Mouse (Mus musculus) kidney, postnatal 10 days (tissue): ENCODE results near the gene Prr18.
A peak's percentile ranks its signal among the peaks of the same experiment; 100 is the strongest.
"Not testable (repeated sequence)": the region's sequence is repeated elsewhere in the genome, so short reads cannot be mapped to it uniquely, and the experiment has no call there.

ENCODE experiments used
- DNase-seq: peaks from one replicate; pipeline ENCODE4 v3.0.0; 2021; ENCODE audit warnings: mixed read lengths

Gene Prr18

DNA sequence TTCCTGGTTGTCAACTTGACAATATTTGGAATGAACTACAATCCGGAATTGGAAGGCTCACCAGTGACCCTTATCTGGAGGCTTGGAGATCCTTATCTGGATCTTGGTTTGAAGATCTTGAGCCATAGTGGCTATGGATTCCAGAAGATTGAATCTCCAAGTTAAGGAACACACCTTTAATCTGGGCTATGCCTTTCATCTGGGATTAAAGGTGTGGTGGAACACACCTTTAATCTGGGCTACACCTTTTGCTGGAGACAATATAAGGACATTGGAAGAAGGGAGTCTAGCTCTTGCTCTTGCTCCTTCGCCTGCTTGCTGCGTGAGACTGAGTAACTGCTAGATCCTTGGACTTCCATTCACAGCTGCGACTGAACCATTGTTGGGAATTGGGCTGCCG, at the start of gene Prr18:
Prr18 (plus strand) TSS at position 301 of the 400 bp plus-strand sequence.
- not testable (repeated sequence) for DNase-seq

DNA sequence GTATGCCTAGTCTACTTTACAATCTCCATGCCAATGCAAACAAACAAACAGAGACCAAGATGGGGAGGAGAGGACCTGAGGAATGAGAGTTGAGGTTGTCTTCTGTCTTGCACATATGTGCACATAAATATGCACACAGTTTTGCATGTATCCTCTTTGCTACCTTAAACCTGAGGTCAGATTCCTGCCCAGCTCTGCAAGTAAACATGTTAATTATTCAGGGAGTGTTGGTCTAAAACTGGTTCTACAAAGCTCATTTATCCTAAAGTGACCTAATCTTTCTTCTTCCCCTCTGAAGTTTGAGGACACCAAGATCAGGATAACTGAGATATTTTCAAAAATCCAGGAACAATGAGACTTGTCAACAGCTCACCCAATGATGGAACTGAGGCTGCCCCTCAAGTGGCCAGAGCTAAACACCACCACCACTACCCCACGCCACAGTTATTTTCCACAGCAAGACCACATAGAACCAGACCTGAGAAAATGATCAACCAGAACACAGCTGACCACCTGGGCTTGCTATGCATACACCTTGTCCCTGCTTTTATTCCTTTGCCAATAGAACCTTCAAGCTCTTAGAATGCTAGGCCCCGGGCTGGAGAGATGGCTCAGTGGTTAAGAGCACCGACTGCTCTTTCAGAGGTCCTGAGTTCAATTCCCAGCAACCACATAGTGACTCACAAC, 47.1 kb upstream of the Prr18 start:
- DNase-seq, result peak; percentile 26

DNA sequence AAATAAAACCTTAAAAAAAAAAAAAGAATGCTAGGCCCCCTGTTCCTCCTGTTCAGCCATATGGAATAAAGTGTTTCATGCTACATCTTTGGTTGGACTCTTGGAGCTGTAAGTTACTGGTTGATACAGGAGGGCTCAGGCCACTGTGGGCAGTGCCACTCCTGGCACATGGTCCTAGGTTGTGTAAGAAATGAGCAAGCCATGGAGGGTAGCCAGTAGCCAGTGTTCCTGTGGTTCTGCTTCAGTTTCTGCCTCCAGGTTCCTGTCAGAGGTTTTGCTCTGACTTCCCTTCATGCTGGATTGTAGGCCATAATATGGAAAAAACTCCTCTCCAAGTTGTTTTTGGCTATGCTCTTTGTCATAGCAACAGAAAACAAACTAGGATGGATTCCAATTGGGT, 46.5 kb upstream of the Prr18 start:
- no peak for DNase-seq

DNA sequence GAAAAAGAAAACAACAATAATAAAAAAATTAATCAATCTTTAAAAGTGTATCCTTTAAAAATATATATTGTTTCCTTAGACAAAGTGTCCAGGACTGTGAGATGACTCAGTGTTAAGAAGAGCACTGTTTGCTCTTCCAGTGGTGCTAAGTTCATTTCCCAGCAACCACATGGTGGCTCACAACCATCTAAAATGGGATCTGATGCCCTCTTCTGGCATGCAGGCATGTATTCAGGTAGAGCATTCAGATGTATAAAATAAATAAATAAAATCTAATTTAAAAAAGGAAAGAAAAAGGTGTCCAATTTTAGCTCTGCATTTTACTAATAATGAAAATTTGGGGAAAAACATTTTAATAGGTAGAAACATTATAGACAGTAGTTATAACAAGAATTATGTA, 41.4 kb upstream of the Prr18 start:
- DNase-seq, result no peak

DNA sequence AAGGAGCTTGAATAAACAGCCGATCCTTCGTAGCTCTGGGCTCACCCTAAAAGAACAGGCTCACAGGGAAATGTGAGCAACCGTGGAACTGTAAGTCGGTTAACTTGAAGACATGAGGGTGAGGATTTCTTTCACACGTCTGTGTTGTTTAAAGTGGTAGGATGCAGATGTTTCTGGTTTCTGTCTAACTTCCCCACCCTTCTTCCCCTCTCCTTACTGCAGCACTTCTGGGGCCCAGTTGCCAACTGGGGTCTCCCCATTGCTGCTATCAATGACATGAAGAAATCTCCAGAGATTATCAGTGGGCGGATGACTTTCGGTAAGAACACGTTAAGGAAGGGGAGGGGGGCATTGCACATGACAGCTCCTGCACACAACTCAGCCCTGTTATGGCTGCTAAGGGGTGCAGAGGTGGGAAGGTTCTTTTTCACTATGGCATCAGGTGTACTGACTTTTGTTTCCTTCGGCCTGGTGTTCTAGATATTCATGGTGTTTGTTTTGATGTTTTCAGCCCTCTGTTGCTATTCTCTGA, 40.9 kb upstream of the Prr18 start:
- no peak for DNase-seq

DNA sequence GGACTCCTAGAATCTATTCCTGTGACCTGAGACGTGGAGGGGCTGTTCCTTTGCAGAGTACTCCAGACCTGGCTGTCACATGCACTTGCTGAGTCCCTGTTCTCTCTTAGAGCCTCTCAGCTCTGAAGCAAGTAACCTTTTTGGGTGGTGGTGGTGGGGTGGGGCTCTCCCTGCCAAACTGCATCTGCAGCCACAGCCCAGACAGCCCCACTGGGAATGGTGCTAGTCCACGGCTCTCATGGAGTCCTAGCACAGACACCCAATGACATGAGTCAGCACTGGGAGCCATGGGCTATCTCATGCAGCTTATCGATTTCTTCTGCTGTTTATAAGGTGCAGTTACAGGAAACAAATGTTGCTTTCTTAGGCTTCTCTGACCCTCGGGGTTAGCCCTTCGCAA, 39.5 kb upstream of the Prr18 start:
- DNase-seq, result no peak

DNA sequence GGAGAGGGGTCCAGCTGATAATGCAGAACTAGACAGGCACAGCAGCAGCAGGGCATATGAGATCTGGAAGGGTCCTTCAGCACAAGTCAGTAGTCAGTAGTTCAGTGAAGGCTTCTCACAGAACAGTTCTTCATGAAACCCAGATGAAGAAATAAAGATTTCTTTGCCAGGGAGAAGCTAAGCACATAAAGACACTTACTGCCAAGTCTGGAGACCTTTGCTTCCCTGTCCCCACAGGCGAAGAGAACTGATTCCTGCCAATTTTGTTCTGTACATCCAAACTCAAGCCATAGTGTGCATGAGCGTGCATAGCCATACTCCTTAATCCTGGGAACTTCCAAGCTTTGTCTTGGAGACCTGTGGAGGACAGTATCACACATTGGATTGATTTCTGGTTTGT, 39.0 kb upstream of the Prr18 start:
- no peak for DNase-seq

DNA sequence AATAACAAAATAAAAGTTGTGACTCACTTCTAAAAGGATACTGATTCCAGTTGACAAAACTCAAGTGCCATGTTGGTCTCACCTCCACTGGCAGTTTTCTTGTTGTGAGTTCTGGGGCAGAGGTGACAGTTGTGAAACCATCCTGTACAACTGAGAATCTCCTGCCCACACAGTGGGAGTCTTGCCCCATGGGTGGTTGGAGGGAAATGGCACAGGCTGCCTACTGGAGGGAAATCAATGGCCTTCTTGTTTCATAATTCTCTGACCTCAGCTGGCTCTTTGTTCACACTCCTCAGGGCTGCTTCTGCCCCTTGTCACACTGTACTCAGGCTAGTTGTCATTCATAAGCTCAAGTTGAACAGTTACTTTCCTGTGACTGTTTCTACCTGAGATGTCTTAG, 37.7 kb upstream of the Prr18 start:
- DNase-seq, result no peak

DNA sequence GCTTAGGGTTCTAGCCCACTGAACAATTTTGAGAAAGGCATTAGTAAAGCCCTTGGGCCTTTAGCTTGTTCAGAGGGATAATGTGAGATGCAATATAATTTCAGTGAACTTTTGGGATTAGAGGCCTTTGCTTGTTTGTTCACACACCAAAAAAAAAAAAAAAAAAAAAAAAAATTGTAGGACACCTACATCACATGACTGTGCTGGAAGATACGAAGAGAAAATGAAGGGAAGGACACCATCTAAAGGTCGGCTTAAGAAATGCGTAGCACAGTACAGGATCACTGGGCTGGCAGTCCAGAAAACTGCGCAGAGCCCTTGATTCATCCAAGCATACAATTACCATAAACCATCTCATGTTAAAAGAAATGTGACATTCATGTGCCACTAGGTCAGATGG, 35.7 kb upstream of the Prr18 start:
- DNase-seq, result no peak

DNA sequence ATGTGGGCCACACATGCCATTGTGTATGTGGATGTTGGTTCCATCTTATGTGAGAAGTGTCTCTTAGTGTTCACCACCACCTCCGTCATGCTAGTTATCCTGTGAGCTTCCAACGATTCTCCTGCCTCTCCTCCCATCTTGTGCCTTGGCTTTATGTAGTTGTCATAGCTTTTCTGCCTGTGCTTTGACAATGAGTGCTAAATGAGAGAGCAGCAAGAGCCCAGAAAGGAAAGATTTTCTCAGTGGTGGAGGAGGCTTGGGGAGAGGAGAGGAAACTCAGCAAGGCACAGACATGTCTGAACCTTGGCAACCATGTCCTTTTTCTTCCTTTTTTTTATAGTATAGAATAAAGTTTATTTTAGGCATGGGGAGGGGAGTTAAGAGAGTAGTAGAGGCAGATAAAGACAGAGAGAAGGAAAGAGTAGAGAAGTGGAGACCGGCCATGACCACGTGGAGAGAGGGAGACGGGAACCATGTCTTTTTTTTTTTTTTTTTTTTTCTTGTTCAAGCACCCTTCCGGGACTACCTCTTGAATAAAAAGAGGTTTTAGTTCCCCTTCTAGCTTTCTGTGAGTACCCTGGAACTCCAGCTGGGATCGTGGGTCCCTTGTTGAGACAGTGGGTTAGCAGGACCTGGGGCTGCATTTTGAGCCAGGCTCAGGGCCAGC, 34.4 kb upstream of the Prr18 start:
- DNase-seq, result no peak

DNA sequence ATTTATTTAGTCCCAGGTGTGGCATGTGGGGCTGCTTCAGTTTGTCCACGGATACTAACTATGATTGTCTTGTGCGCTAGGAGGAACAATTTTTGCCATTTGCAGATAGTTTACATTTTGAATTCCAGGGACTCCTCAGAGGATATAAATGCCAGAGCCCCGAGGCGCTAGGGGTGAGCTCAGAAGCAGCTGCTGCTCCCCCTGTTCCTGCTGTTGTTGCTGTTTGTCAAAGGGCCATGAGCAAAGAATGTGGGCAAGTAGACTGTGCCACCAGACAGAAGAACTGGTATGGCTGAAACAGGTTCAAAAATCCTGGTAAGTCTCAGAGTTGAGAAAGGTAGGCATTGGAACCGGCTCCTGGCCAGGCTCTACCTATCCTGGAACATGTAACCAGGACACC, 33.6 kb upstream of the Prr18 start:
- no peak for DNase-seq

DNA sequence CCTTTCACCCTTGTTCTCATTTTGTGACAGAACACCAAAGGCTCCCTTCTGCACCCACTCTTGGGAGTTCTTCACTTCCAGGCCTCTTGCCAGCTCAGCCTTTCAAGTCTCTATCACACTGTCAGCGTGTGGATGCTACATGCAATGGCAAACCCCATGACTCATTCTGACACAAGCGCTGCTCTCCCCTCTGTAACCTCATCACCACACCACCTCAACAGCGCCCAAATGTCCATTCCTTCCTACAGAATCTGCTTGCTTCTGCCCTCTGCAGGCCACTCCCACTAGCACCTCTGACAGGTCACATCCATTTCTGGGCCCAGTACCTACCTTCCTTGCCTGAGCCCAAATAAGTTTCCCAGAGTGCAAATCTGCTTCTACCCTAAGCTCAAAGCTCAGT, 31.5 kb upstream of the Prr18 start:
- peak; percentile 30 for DNase-seq

DNA sequence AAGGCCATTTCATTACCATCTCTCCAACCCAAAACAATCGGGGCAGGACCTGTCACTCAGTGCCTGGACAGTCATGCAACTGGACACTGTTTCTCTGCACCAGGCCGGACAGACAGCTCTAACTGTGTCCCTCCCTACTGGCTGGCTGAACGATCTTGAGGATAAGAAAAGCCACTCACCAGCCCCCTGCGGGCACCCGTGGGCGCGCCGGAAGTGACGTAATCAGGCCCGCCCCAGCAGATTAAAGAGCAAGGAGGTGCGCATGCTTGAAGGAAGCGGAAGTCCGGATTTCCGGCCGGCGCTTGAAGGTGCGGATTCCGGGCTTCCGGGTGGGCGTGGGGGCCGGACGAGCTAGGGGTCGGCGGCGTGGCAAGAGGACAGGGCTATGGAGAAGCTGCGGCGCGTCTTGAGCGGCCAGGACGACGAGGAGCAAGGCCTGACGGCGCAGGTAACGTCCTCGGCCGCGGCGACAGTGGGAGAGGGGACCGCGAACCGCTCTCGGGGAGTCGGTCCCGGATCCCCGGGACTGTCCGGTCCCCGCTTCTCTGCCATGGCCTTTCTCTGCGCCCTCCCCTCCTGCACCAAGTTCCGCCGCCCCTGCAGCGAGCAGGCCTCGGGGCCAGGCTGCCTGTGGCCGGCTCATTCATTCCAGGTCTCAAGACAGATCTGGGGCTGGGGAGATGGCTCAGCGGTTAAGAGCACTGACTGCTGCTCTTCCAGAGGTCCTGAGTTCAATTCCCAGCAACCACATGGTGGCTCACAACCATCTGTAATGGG, 26.2 kb upstream of the Prr18 start, which contains the start of gene Sft2d1:
Sft2d1 (plus strand) TSS at position 265 of the 777 bp plus-strand sequence.
- peak; percentile 98 for DNase-seq

DNA sequence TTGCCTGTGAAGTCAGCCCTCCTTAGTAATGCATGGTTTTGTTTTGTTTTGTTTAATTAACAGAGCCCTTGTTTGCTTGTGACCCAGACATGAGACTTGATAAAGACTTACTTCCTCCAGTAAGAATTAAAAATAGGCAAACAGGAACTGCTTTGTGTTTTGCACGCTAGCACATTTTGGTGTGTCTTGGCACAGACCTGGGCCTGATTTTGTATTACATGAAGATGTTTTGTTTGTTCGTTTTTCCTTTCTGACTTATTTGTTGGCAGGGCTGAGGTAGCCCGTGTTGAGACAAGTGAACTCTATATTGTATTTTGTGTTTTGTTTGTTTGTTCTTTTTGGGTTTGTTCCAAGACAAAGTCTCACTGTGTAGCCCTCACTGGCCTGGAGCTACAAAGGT, 25.5 kb upstream of the Prr18 start:
- no peak for DNase-seq

DNA sequence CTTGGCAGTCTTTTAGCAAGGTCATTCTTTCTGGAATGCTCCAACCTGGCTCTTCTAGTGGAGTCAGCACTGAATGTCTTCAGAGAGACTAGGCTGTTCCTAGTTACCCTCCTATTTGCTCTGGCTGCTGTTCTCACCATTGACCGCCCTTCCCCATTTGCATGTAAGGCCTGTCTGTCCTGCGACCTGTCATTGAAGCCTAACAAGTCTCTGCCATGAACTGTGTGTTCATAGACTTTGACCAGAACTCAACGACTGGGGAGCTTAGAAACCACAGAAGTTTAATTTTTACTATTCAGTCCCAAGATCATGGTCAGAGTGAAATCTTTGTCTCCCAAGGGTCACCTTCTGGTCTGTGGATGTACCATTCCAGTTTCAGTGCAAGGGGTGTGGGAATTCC, 23.3 kb upstream of the Prr18 start:
- DNase-seq, result no peak

DNA sequence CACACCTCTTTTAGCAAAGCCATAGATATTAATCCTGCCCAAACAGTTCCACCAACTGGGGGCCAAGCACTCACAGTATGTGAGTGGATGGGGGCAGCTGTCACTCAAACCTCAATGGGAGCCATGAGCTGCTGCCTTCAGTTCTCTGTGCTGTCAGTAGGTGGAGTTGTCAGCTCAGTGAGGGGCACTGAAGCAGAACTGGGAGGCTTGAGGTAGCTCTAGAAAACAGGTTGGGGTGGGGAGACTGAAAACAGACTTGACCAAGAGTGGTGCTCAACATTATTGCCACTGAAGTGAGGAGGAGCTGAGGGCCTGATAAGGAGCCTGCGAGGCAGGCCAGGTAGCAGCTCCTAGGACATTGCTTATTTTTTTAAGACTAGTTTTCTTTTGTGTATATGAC, 21.0 kb upstream of the Prr18 start:
- DNase-seq, result no peak

DNA sequence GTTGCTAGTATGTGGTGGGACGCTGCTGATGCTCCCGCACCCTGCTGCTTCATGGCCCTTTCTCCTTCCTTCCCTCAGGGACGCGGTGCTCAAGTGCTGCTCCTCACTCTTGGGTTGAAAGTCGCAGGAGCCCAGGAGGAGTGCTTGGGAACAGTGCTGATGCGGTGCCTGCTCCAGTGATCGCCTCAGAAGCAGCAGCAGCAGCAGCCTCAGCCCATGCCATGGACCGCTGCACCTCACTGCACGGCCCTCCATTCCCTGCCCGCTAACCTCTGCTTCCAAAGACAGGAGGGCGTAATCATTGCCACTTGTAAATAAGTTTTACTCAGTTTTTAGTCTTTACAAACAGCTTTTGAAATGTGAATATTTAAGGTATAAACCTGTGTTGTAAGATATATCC, 10.4 kb upstream of the Prr18 start:
- DNase-seq, result not testable (repeated sequence)

DNA sequence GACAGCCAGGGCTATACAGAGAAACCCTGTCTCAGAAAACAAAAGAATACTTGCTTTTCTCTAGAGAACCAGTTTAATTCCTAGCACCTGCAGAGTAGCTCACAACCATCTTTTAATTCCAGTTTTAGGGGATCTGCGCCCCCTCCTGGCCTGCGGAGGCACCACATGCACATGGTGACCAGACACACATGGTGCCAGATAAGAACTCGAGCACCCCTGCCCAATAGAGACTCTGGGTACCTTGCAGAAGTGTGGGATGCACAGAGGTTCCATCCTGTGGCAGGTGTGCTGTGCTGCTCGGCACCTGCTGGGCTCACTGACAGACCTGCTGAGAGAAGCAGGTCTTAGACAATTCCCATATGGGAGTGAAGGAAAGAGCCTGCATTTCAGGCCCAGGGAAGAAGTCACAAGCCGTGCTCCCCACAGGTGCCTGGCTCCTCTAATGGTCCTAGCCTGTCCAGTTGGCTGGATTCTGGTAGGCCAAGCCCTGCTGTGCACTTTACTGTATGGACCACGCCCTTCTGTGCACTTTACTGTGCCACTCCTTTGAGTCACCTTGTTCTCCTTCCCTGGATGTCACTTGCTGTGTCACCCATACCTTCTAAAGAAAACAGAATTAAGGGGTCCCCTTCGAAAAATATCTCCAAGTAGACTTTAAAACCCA, 8.6 kb upstream of the Prr18 start:
- DNase-seq, result peak; percentile 24

DNA sequence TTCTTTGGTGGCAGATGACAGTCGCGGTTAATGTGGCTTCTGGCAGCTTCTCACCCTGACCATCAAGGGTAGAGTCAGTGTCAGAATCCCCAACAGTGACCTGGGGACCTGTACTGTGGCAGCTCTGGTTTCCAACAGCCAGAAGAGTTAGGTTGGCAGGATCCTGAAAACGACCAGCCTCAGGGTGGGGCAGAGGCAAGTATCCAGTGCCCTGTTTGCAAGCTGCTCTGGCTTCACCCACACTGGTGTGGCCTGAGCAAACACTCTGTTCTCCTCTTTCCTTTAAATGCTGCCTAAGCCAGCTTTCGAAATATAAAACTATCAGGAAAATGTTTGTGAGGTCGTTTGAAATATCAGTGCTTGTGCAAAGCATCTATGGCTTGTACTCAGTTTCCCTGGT, 6.7 kb upstream of the Prr18 start:
- DNase-seq, result no peak

DNA sequence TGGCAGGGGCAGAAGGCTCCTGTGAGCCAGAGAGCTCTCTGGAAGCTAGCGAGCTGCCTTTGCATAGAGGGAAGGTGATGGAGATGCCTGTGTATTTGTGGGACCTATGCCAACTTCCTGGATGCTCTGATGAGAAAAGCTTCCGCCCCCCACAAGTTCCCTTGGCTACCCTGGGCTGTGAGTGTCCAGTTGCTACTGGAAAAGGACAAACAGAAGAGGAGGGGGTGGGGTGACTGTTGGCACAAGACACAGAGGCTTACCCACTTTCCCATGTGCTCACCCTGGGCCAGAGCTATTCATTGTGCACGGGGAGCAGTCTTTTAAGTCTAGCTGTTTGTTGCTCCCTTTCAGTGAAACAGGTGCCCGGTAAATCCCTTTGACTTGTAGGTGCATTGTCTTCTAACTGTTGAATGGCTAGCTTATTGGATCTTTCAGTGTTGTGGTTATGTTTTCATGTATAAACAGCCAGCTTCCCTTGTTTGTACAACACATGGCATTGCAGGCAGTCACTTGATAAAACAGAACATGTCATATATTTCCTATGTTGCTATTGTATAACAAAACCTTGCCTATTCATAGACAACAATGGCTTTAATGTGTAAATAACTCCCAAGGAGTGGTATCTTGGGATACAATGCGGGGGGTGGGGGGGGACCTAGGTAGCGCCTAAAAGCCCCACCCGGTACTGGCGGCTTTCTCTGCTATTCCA, 2.6 kb downstream of the Prr18 start:
- peak; percentile 18 for DNase-seq

DNA sequence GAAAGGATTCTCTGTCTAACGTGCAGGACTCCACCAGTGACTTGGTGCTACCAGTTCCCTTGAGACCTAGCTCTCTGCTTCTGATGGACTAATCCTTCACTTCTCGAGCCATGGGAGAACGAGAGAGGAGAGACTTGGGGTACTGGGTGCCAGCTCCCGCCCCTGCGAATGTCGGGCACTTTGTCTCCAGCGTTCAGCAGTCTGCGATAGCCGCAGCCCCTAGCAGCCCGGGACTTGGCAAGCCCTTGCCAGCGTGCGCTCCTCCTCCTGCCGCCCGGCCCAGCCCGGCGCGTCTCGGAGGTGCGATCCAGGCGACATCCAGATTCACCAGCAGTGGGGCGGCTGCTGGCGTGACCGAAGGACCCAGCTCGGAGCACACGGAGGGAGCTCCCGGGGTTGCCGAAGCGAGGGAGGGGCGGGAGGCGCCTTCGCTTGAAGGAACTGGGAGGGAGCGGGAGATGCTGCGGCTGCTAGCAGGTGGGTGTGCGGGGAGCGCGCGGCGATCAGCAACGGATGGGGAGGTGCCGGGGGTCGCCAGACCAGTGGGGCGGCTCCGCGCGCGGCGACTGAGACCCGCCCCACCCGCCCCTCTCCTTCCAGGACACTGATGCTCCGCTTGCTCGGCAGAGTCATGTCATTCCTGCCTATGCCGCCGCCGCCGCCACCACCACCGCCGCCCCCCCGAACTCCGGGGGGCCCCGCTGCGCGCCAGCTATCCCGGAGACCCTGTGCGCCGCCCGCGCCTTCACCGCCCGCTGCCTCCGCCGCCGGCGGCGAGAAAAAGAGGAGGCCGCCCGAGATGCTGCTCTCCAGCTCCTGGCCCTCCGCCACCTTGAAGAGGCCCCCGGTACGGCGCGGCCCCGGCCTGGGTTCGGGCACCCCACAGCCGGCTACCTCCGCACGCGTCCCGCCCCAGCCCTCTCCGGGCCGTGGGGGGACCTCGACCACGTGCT, 3.4 kb downstream of the Prr18 start:
- peak; percentile 39 for DNase-seq
